Comparison of ENCODE assay signal across 16 mouse cellular contexts in genomic region chr10:119521686-119522085, GRCm38 (mm10).
"Had no signal": no experiment of that assay in that cellular context is flagged by ENCODE, and none has a peak within 500 bp of the region (broad histone marks: within the 10 kb centered on the region; RNA-seq: fewer than 3 reads in every experiment).

No protein-coding gene starts in this region.

- ATAC-seq: liver, embryonic 12.5 days; liver, postnatal 0 days; lung, postnatal 0 days; midbrain, embryonic 13.5 days; midbrain, embryonic 15.5 days; midbrain, embryonic 16.5 days had no signal

- DNase-seq: left cerebral cortex, postnatal 4 days; liver; liver, embryonic 13.5 days; liver, postnatal 0 days; lung, adult 18-20 months; lung, adult 2 months; lung, embryonic 14.5 days; lung, postnatal 10 days; lung, postnatal 14 days; lung, postnatal 36 days; lung, postnatal 4 days had no signal
